Mouse (Mus musculus): ENCODE measurements around the gene Gna15. TPM values are rescaled to one million over a fixed set of nuclear protein-coding genes. Genes with fewer than 3 reads are reported as not detected.

Gna15 gene
- polyA plus RNA-seq, 1 experiment from 2014 or later, result 1.4 TPM

- DNase-seq (ENCODE audit: low spot score, missing footprints) (no peak), ATAC-seq (ENCODE audit: low FRiP score) (no peak)
- Histone ChIP-seq H3K4me1 (ENCODE audit: control insufficient read depth, insufficient read depth, low read length) (peaks cover 62% of the 10 kb centered on the region), H3K4me3 (ENCODE audit: low read depth, low read length) (0 out of 2 replicates have a peak overlapping the region, but pooled peaks have one; percentile 3), H3K27me3 (ENCODE audit: control insufficient read depth, insufficient read depth, low read length) (peaks cover 26% of the 10 kb centered on the region), H3K9me3 (ENCODE audit: control insufficient read depth, low read length) (no peaks in the 10 kb centered on the region), H3K27ac (ENCODE audit: low read depth, low read length) (no peak overlapping the region), H3K4me2 (no peak overlapping the region), H3K36me3 (ENCODE audit: control insufficient read depth, insufficient read depth, low read length) (peaks cover 8% of the 10 kb centered on the region), H3K9ac (ENCODE audit: low read length) (no peak overlapping the region)
- 20% methylated on average over 20 of the region's 20 CpGs for WGBS
These were observed 41.5 kb upstream of the Gna15 start for GRCm38 (mm10) chr10:81565257-81566228.

- peak; percentile 94 for DNase-seq (ENCODE audit: low spot score, missing footprints)
- peaks cover 59% of the 10 kb centered on the region for H3K4me1 ChIP-seq (ENCODE audit: control insufficient read depth, insufficient read depth, low read length)
- H3K9ac ChIP-seq (ENCODE audit: low read length), result no peak overlapping the region
- WGBS, result 14% methylated on average over 10 of the region's 10 CpGs
- no peak overlapping the region for H3K27ac ChIP-seq (ENCODE audit: low read depth, low read length)
- H3K27me3 ChIP-seq (ENCODE audit: control insufficient read depth, insufficient read depth, low read length), result peaks cover 23% of the 10 kb centered on the region
- no peak for ATAC-seq (ENCODE audit: low FRiP score)
- H3K4me3 ChIP-seq (ENCODE audit: low read depth, low read length), result no peak overlapping the region
- H3K9me3 ChIP-seq (ENCODE audit: control insufficient read depth, low read length), result no peaks in the 10 kb centered on the region
- H3K36me3 ChIP-seq (ENCODE audit: control insufficient read depth, insufficient read depth, low read length), result peaks cover 8% of the 10 kb centered on the region
- no peak overlapping the region for H3K4me2 ChIP-seq
These were observed 40.7 kb upstream of the Gna15 start for GRCm38 (mm10) chr10:81564734-81565133.

GRCm38 (mm10) chr10:81564216-81564615, 40.2 kb upstream of the Gna15 start:
- H3K4me2 ChIP-seq, result peak overlapping the region; percentile 38
- H3K4me1 ChIP-seq (ENCODE audit: control insufficient read depth, insufficient read depth, low read length), result peaks cover 57% of the 10 kb centered on the region
- 3% methylated on average over 10 of the region's 10 CpGs for WGBS
- peak overlapping the region; percentile 36; the same call in 1 of the 2 replicates for H3K9ac ChIP-seq (ENCODE audit: low read length)
- H3K9me3 ChIP-seq (ENCODE audit: control insufficient read depth, low read length), result no peaks in the 10 kb centered on the region
- peaks cover 23% of the 10 kb centered on the region for H3K27me3 ChIP-seq (ENCODE audit: control insufficient read depth, insufficient read depth, low read length)
- 0 out of 2 replicates have a peak overlapping the region, but pooled peaks have one; percentile 27 for H3K27ac ChIP-seq (ENCODE audit: low read depth, low read length)
- peak overlapping the region; percentile 15 for H3K4me3 ChIP-seq (ENCODE audit: low read depth, low read length)
- DNase-seq (ENCODE audit: low spot score, missing footprints) (peak; percentile 95), ATAC-seq (ENCODE audit: low FRiP score) (peak; percentile 6; the same call in 1 of the 2 replicates)
- peaks cover 8% of the 10 kb centered on the region for H3K36me3 ChIP-seq (ENCODE audit: control insufficient read depth, insufficient read depth, low read length)

GRCm38 (mm10) chr10:81563481-81563880, 39.5 kb upstream of the Gna15 start:
- peaks cover 8% of the 10 kb centered on the region for H3K36me3 ChIP-seq (ENCODE audit: control insufficient read depth, insufficient read depth, low read length)
- H3K9me3 ChIP-seq (ENCODE audit: control insufficient read depth, low read length), result no peaks in the 10 kb centered on the region
- no peak overlapping the region for H3K27ac ChIP-seq (ENCODE audit: low read depth, low read length)
- H3K27me3 ChIP-seq (ENCODE audit: control insufficient read depth, insufficient read depth, low read length), result peaks cover 21% of the 10 kb centered on the region
- 48% methylated on average over 6 of the region's 6 CpGs for WGBS
- H3K9ac ChIP-seq (ENCODE audit: low read length), result no peak overlapping the region
- no peak for DNase-seq (ENCODE audit: low spot score, missing footprints)
- no peak overlapping the region for H3K4me2 ChIP-seq
- peaks cover 54% of the 10 kb centered on the region for H3K4me1 ChIP-seq (ENCODE audit: control insufficient read depth, insufficient read depth, low read length)
- no peak overlapping the region for H3K4me3 ChIP-seq (ENCODE audit: low read depth, low read length)
- no peak for ATAC-seq (ENCODE audit: low FRiP score)

GRCm38 (mm10) chr10:81562411-81562810, 38.4 kb upstream of the Gna15 start:
- Histone ChIP-seq H3K27ac (ENCODE audit: low read depth, low read length) (no peak overlapping the region), H3K36me3 (ENCODE audit: control insufficient read depth, insufficient read depth, low read length) (peaks cover 8% of the 10 kb centered on the region), H3K9ac (ENCODE audit: low read length) (no peak overlapping the region), H3K4me1 (ENCODE audit: control insufficient read depth, insufficient read depth, low read length) (peaks cover 51% of the 10 kb centered on the region), H3K4me3 (ENCODE audit: low read depth, low read length) (no peak overlapping the region), H3K9me3 (ENCODE audit: control insufficient read depth, low read length) (no peaks in the 10 kb centered on the region), H3K27me3 (ENCODE audit: control insufficient read depth, insufficient read depth, low read length) (peaks cover 14% of the 10 kb centered on the region), H3K4me2 (no peak overlapping the region)
- 83% methylated on average over 6 of the region's 6 CpGs for WGBS
- ATAC-seq (ENCODE audit: low FRiP score), result no peak
- no peak for DNase-seq (ENCODE audit: low spot score, missing footprints)

- ATAC-seq (ENCODE audit: low FRiP score) (no peak), DNase-seq (ENCODE audit: low spot score, missing footprints) (peak; percentile 89)
- 28% methylated on average over 14 of the region's 16 CpGs for WGBS
- peaks cover 51% of the 10 kb centered on the region for H3K4me1 ChIP-seq (ENCODE audit: control insufficient read depth, insufficient read depth, low read length)
- peaks cover 8% of the 10 kb centered on the region for H3K36me3 ChIP-seq (ENCODE audit: control insufficient read depth, insufficient read depth, low read length)
- peaks cover 8% of the 10 kb centered on the region for H3K27me3 ChIP-seq (ENCODE audit: control insufficient read depth, insufficient read depth, low read length)
- no peak overlapping the region; the same call in 1 of the 2 replicates for H3K27ac ChIP-seq (ENCODE audit: low read depth, low read length)
- no peaks in the 10 kb centered on the region for H3K9me3 ChIP-seq (ENCODE audit: control insufficient read depth, low read length)
- H3K4me3 ChIP-seq (ENCODE audit: low read depth, low read length), result peak overlapping the region; percentile 97
- H3K9ac ChIP-seq (ENCODE audit: low read length), result peak overlapping the region; percentile 99
- H3K4me2 ChIP-seq, result peak overlapping the region; percentile 85
These were observed 36.9 kb upstream of the Gna15 start for GRCm38 (mm10) chr10:81560719-81561459.

- no peaks in the 10 kb centered on the region; the same call in 1 of the 2 replicates for H3K27me3 ChIP-seq (ENCODE audit: control insufficient read depth, insufficient read depth, low read length)
- peak overlapping the region; percentile 80 for H3K27ac ChIP-seq (ENCODE audit: low read depth, low read length)
- ATAC-seq (ENCODE audit: low FRiP score), result peak; percentile 37
- H3K9ac ChIP-seq (ENCODE audit: low read length), result peak overlapping the region; percentile 99
- 0 out of 2 replicates have a peak, but pooled peaks cover 2% of the 10 kb centered on the region for H3K36me3 ChIP-seq (ENCODE audit: control insufficient read depth, insufficient read depth, low read length)
- H3K4me3 ChIP-seq (ENCODE audit: low read depth, low read length), result peak overlapping the region; percentile 97
- peak overlapping the region; percentile 85 for H3K4me2 ChIP-seq
- peaks cover 43% of the 10 kb centered on the region for H3K4me1 ChIP-seq (ENCODE audit: control insufficient read depth, insufficient read depth, low read length)
- no peaks in the 10 kb centered on the region for H3K9me3 ChIP-seq (ENCODE audit: control insufficient read depth, low read length)
- 2% methylated on average over 30 of the region's 36 CpGs for WGBS
- DNase-seq (ENCODE audit: low spot score, missing footprints), result peak; percentile 93
These were observed 35.9 kb upstream of the Gna15 start for GRCm38 (mm10) chr10:81559627-81560539.

- peak within 1 kb of the TSS; percentile 80 for H3K27ac ChIP-seq (ENCODE audit: low read depth, low read length)
- WGBS, result 1% methylated on average over 41 of the region's 53 CpGs
- 0 out of 2 replicates have a peak, but pooled peaks cover 2% of the 10 kb centered on the region for H3K36me3 ChIP-seq (ENCODE audit: control insufficient read depth, insufficient read depth, low read length)
These were observed 35.2 kb upstream of the Gna15 start, which contains the start of gene Aes for GRCm38 (mm10) chr10:81559163-81559626. Gene Aes (plus strand): TSS chr10:81559488.

More at GRCm38 (mm10) chr10:81559163-81559626, 35.2 kb upstream of the Gna15 start, which contains the start of gene Aes:
- ATAC-seq (ENCODE audit: low FRiP score) (peak; percentile 67), DNase-seq (ENCODE audit: low spot score, missing footprints) (no peak)
- peak within 1 kb of the TSS; percentile 97 for H3K4me3 ChIP-seq (ENCODE audit: low read depth, low read length)
- peak within 1 kb of the TSS; percentile 85 for H3K4me2 ChIP-seq
- H3K27me3 ChIP-seq (ENCODE audit: control insufficient read depth, insufficient read depth, low read length), result no peaks in the 10 kb centered on the region; the same call in 1 of the 2 replicates
- H3K9me3 ChIP-seq (ENCODE audit: control insufficient read depth, low read length), result no peaks in the 10 kb centered on the region
- H3K4me1 ChIP-seq (ENCODE audit: control insufficient read depth, insufficient read depth, low read length), result peaks cover 36% of the 10 kb centered on the region
- H3K9ac ChIP-seq (ENCODE audit: low read length), result peak within 1 kb of the TSS; percentile 99
